ENCODE assay signal across 20 mouse cellular contexts in the genomic region with DNA sequence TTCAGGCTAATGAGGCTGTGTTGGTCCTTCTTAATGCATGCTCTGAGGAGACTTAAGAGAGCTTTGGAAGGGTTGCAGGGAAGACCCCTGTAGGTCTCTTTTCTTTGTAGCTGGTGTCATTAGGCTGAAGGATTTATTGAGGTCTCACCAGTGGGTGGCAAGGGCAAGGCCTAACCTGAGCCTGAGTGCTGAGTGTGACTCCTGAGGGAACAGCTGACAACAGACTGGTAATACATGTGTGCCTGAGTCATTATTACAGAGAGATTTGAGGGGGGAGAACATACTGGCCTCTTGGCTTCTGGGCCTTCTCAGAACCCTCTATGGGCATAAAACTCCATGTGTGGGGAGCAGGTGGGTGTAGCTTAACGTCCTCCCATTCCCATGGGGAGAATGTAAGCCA. TPM values are rescaled to one million over a fixed set of nuclear protein-coding genes. Genes with fewer than 3 reads are reported as not detected.
DNase-seq lines count a peak whose midpoint lies in the region; ATAC-seq and TF ChIP-seq lines count a peak whose summit lies in the region.
"Had no signal": no experiment of that assay in that cellular context is flagged by ENCODE, and none has a peak within 500 bp of the region (broad histone marks: within the 10 kb centered on the region; RNA-seq: fewer than 3 reads in every experiment).

No protein-coding gene starts in this region.

- H3K27ac ChIP-seq in midbrain, embryonic 10.5 days (replicated peaks) = 0 out of 2 replicates have a peak overlapping the region, but pooled peaks have one; percentile 9
- H3K27ac ChIP-seq in midbrain, embryonic 11.5 days (ENCODE audit: low read depth, low read length) = no peak overlapping the region
- H3K27ac ChIP-seq in embryonic facial prominence, embryonic 15.5 days (replicated peaks) = no peak overlapping the region
- 0 out of 2 replicates have a peak overlapping the region, but pooled peaks have one; percentile 42 for H3K27ac ChIP-seq in intestine, postnatal 0 days (ENCODE audit: low read depth, low read length)
- peak overlapping the region; percentile 98 for H3K27ac ChIP-seq in small intestine, adult 2 months (ENCODE audit: insufficient read depth, low read depth, low read length)
- H3K27ac ChIP-seq in hindbrain, embryonic 10.5 days = no peak overlapping the region
- H3K27ac ChIP-seq: embryonic facial prominence, embryonic 13.5 days; gastrocnemius, adult 2 months; hindbrain, embryonic 13.5 days had no signal

- TF ChIP-seq POLR2A in small intestine, adult 2 months (IDR thresholded peaks at IDR 0.05; ENCODE audit: low read depth, low read length) = no peak

- H3K4me1 ChIP-seq in midbrain, embryonic 10.5 days = peaks cover 41% of the 10 kb centered on the region
- H3K4me1 ChIP-seq in midbrain, embryonic 11.5 days (ENCODE audit: control insufficient read depth, insufficient read depth, low read length) = no peaks in the 10 kb centered on the region
- H3K4me1 ChIP-seq in embryonic facial prominence, embryonic 15.5 days = peaks cover 21% of the 10 kb centered on the region
- peaks cover 26% of the 10 kb centered on the region for H3K4me1 ChIP-seq in intestine, postnatal 0 days (replicated peaks; ENCODE audit: control insufficient read depth, insufficient read depth, low read length)
- H3K4me1 ChIP-seq in small intestine, adult 2 months (ENCODE audit: control insufficient read depth, insufficient read depth, insufficient read length, low read length) = peaks cover 57% of the 10 kb centered on the region
- peaks cover 40% of the 10 kb centered on the region for H3K4me1 ChIP-seq in hindbrain, embryonic 10.5 days (replicated peaks)

- no peak for TF ChIP-seq CTCF in intestine, postnatal 0 days (IDR thresholded peaks at IDR 0.05; ENCODE audit: low read depth)
- TF ChIP-seq CTCF in small intestine, adult 2 months (IDR thresholded peaks at IDR 0.05; ENCODE audit: extremely low read depth, insufficient read length, insufficient replicate concordance, low read depth, low read length) = no peak

- no peak overlapping the region for H3K4me2 ChIP-seq in midbrain, embryonic 11.5 days
- no peak overlapping the region for H3K4me2 ChIP-seq in embryonic facial prominence, embryonic 15.5 days (replicated peaks)
- no peak overlapping the region for H3K4me2 ChIP-seq in intestine, postnatal 0 days (replicated peaks; ENCODE audit: low read depth)
- H3K4me2 ChIP-seq: embryonic facial prominence, embryonic 13.5 days; heart, embryonic 11.5 days; hindbrain, embryonic 13.5 days had no signal

- no peak for DNase-seq in midbrain, embryonic 10.5 days (ENCODE audit: low spot score)
- no peak for DNase-seq in midbrain, embryonic 11.5 days (ENCODE audit: low spot score, missing footprints)
- DNase-seq in hindbrain, embryonic 10.5 days (ENCODE audit: low spot score) = no peak
- DNase-seq: adrenal gland, adult 8-10 months; adrenal gland, postnatal 36 days; cerebellum, adult 18-20 months; cerebellum, adult 9-10 months; cerebellum, postnatal 14 days; forebrain, postnatal 0 days; gastrocnemius, adult 2 months; gastrocnemius, postnatal 14 days; heart, adult 11 months had no signal

- WGBS in midbrain, embryonic 10.5 days = 82% methylated on average over 1 of the region's 1 CpGs
- 65% methylated on average over 1 of the region's 1 CpGs for WGBS in midbrain, embryonic 11.5 days
- 17% methylated on average over 1 of the region's 1 CpGs for WGBS in embryonic facial prominence, embryonic 15.5 days
- 48% methylated on average over 1 of the region's 1 CpGs for WGBS in intestine, postnatal 0 days
- 33% methylated on average over 1 of the region's 1 CpGs for WGBS in small intestine, adult 2 months
- 53% methylated on average over 1 of the region's 1 CpGs for WGBS in hindbrain, embryonic 10.5 days

- H3K27me3 ChIP-seq in midbrain, embryonic 10.5 days (ENCODE audit: low read depth, poor library complexity, severe bottlenecking) = no peaks in the 10 kb centered on the region
- H3K27me3 ChIP-seq in midbrain, embryonic 11.5 days (ENCODE audit: control insufficient read depth, insufficient read depth, low read length) = no peaks in the 10 kb centered on the region
- no peaks in the 10 kb centered on the region for H3K27me3 ChIP-seq in embryonic facial prominence, embryonic 15.5 days
- H3K27me3 ChIP-seq in intestine, postnatal 0 days (replicated peaks; ENCODE audit: control insufficient read depth, insufficient read depth, low read length) = no peaks in the 10 kb centered on the region
- H3K27me3 ChIP-seq in small intestine, adult 2 months (ENCODE audit: control insufficient read depth, insufficient read depth, low read length) = no peaks in the 10 kb centered on the region
- no peaks in the 10 kb centered on the region for H3K27me3 ChIP-seq in hindbrain, embryonic 10.5 days (ENCODE audit: insufficient read depth, poor library complexity, severe bottlenecking)
- H3K27me3 ChIP-seq: embryonic facial prominence, embryonic 13.5 days; hindbrain, embryonic 13.5 days had no signal

- no peak for ATAC-seq in midbrain, embryonic 11.5 days (ENCODE audit: low FRiP score)
- peak; percentile 37; the same call in 1 of the 2 replicates for ATAC-seq in embryonic facial prominence, embryonic 15.5 days (ENCODE audit: insufficient number of reproducible peaks, low FRiP score, low TSS enrichment, low read depth)
- ATAC-seq in intestine, postnatal 0 days = no peak
- ATAC-seq: forebrain, embryonic 14.5 days; forebrain, postnatal 0 days; hindbrain, embryonic 16.5 days had no signal

- H3K9me3 ChIP-seq in midbrain, embryonic 10.5 days (replicated peaks) = no peaks in the 10 kb centered on the region
- no peaks in the 10 kb centered on the region for H3K9me3 ChIP-seq in midbrain, embryonic 11.5 days (ENCODE audit: control insufficient read depth, low read length)
- no peaks in the 10 kb centered on the region for H3K9me3 ChIP-seq in embryonic facial prominence, embryonic 15.5 days (replicated peaks)
- no peaks in the 10 kb centered on the region for H3K9me3 ChIP-seq in intestine, postnatal 0 days (ENCODE audit: control insufficient read depth)
- no peaks in the 10 kb centered on the region for H3K9me3 ChIP-seq in hindbrain, embryonic 10.5 days
- H3K9me3 ChIP-seq: embryonic facial prominence, embryonic 13.5 days; hindbrain, embryonic 13.5 days had no signal

- no peaks in the 10 kb centered on the region for H3K36me3 ChIP-seq in midbrain, embryonic 10.5 days
- H3K36me3 ChIP-seq in midbrain, embryonic 11.5 days (ENCODE audit: control insufficient read depth, insufficient read depth, low read length) = no peaks in the 10 kb centered on the region
- no peaks in the 10 kb centered on the region for H3K36me3 ChIP-seq in embryonic facial prominence, embryonic 15.5 days
- H3K36me3 ChIP-seq in intestine, postnatal 0 days (ENCODE audit: control insufficient read depth, insufficient read depth) = no peaks in the 10 kb centered on the region
- no peaks in the 10 kb centered on the region for H3K36me3 ChIP-seq in small intestine, adult 2 months (ENCODE audit: control insufficient read depth, insufficient read depth, low read length)
- H3K36me3 ChIP-seq in hindbrain, embryonic 10.5 days = no peaks in the 10 kb centered on the region
- H3K36me3 ChIP-seq: embryonic facial prominence, embryonic 13.5 days; hindbrain, embryonic 13.5 days had no signal

- no peak overlapping the region for H3K9ac ChIP-seq in midbrain, embryonic 11.5 days (ENCODE audit: low read length)
- no peak overlapping the region for H3K9ac ChIP-seq in embryonic facial prominence, embryonic 15.5 days
- no peak overlapping the region for H3K9ac ChIP-seq in intestine, postnatal 0 days (ENCODE audit: low read depth, low read length)
- H3K9ac ChIP-seq: embryonic facial prominence, embryonic 13.5 days; forebrain, postnatal 0 days; hindbrain, embryonic 13.5 days had no signal

- H3K4me3 ChIP-seq in midbrain, embryonic 10.5 days = no peak overlapping the region
- H3K4me3 ChIP-seq in midbrain, embryonic 11.5 days (ENCODE audit: low read depth, low read length) = no peak overlapping the region
- H3K4me3 ChIP-seq in embryonic facial prominence, embryonic 15.5 days (replicated peaks) = no peak overlapping the region
- H3K4me3 ChIP-seq in intestine, postnatal 0 days (ENCODE audit: low read depth, low read length) = no peak overlapping the region
- no peak overlapping the region for H3K4me3 ChIP-seq in small intestine, adult 2 months (ENCODE audit: low read depth, low read length)
- no peak overlapping the region for H3K4me3 ChIP-seq in hindbrain, embryonic 10.5 days
- H3K4me3 ChIP-seq: embryonic facial prominence, embryonic 13.5 days; gastrocnemius, adult 2 months; hindbrain, embryonic 13.5 days had no signal

RNA-seq across cellular contexts. Expression of a gene that starts 8.0 kb away (rescaled TPM):
- polyA plus RNA-seq in midbrain, embryonic 10.5 days (2016; fragmentation: Nextera tagmentation; extraction: Ambion mirVana) = 4.0 and 6.1 TPM in 2 replicates
- 6.9 and 7.9 TPM in 2 replicates for polyA plus RNA-seq in midbrain, embryonic 11.5 days (2014; fragmentation: Nextera tagmentation; extraction: Ambion mirVana)
- 5.5 and 6.3 TPM in 2 replicates for polyA plus RNA-seq in embryonic facial prominence, embryonic 15.5 days (2015; fragmentation: Nextera tagmentation; extraction: Ambion mirVana)
- 4.1 and 4.5 TPM in 2 replicates for polyA plus RNA-seq in intestine, postnatal 0 days (2015; fragmentation: Nextera tagmentation; extraction: Ambion mirVana)
- polyA plus RNA-seq in small intestine, adult 2 months (2012; rRNA removed) = 6.0 and 11.4 TPM in 2 replicates
- 4.7 and 7.0 TPM in 2 replicates for polyA plus RNA-seq in hindbrain, embryonic 10.5 days (2016; fragmentation: Nextera tagmentation; extraction: Ambion mirVana)

Comparison
In these comparisons a context has a peak if more than half of its experiments do, and no peak if none do; other contexts are left out.
1. H3K27ac ChIP-seq: peak in midbrain, embryonic 10.5 days (single experiment), intestine, postnatal 0 days (single experiment) and small intestine, adult 2 months (single experiment); none in midbrain, embryonic 11.5 days (single experiment), embryonic facial prominence, embryonic 15.5 days (single experiment) and hindbrain, embryonic 10.5 days (single experiment).